Mouse (Mus musculus) embryonic facial prominence, embryonic 10.5 days (tissue): ENCODE results near the gene Cat. TPM values are rescaled to one million over a fixed set of nuclear protein-coding genes. Genes with fewer than 3 reads are reported as not detected.
A peak's percentile ranks its signal among the peaks of the same experiment; 100 is the strongest.

Experiments
- DNase-seq: peaks from one replicate; pipeline ENCODE4 v3.0.0-alpha.2; 2017; ENCODE audit warnings: low spot score
- H3K27ac ChIP-seq: fragments of 300-500 bp; sonication (generic); replicated peaks from 2 replicates; pipeline ENCODE4 v1.5.1; 2016; ENCODE audit warnings: mild to moderate bottlenecking
- H3K27me3 ChIP-seq: fragments of 300-500 bp; sonication (generic); replicated peaks from 2 replicates; pipeline ENCODE4 v1.6.1; 2016; ENCODE audit warnings: low read depth, mild to moderate bottlenecking; ENCODE audit not compliant: poor library complexity, severe bottlenecking
- H3K36me3 ChIP-seq: fragments of 300-500 bp; sonication (generic); replicated peaks from 2 replicates; pipeline ENCODE4 v1.6.1; 2016; ENCODE audit warnings: mild to moderate bottlenecking, moderate library complexity
- H3K4me1 ChIP-seq: fragments of 300-500 bp; sonication (generic); 2 replicates; pipeline ENCODE4 v1.6.1; 2016
- H3K4me3 ChIP-seq: fragments of 300-500 bp; sonication (generic); 2 replicates; pipeline ENCODE4 v1.5.1; 2016; ENCODE audit warnings: mild to moderate bottlenecking, moderate library complexity
- H3K9me3 ChIP-seq: fragments of 300-500 bp; sonication (generic); 2 replicates; pipeline ENCODE4 v1.6.1; 2016; ENCODE audit warnings: mild to moderate bottlenecking
- WGBS: fragments of 180-500 bp; shearing (Covaris S2); methylation state at CpG from one replicate; pipeline ENCODE4 v1.1.7; 2016; 5-methylcytosine and 5-hydroxymethylcytosine counted together
- polyA plus RNA-seq: library from polyadenylated mRNA; unstranded; fragments of >200 nt; fragmentation: Nextera tagmentation; extraction: Ambion mirVana; gene quantifications from 2 replicates; pipeline ENCODE4 v1.2.1, GENCODE M21; 2016

Cat gene
- polyA plus RNA-seq, 1 experiment from 2014 or later: 85.6 TPM

- Histone ChIP-seq H3K4me3 (no peak overlapping the region), H3K27me3 (peaks cover 3% of the 10 kb centered on the region), H3K9me3 (no peaks in the 10 kb centered on the region), H3K4me1 (peaks cover 26% of the 10 kb centered on the region), H3K36me3 (no peaks in the 10 kb centered on the region), H3K27ac (no peak overlapping the region)
- WGBS: 86% methylated on average over 11 of the region's 11 CpGs
- no peak for DNase-seq
Observed at GRCm38 (mm10) chr2:103425456-103426063, 59.4 kb downstream of the Cat start.

DNA sequence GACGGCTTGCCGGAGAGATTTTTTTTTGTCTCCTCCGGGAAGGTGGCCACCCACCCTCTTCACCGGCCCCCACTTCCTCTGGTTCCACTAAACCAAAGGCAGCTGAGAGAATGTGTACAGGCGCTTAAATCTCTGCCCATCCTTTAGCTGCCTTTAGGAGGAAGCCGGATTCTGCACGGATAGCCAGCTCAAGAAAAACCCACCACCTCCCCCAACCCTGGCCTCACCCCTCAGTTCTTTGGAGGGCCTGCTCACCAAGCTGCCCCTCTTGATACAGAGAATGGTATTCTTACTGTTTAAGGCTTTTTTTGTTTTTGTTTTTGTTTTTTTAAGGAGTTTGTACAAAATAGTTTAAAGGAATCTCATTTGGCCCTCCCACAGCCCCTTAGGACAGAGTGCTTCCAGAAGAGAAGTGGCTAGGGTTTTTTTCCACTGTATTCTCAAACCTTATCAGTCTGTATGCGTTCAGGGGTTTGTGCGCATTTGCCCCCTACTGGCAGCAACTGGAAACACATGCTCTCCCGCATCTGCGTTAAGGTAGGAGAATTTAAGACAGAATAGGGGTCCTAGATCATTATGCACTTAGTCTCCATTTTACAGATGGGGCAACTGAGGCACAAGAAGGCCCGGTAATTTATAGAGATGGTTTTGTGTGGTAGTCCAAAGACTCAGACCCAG, 60.5 kb downstream of the Cat start:
- WGBS: 19% methylated on average over 12 of the region's 12 CpGs
- DNase-seq: peak; percentile 77
- H3K27me3 ChIP-seq: peaks cover 3% of the 10 kb centered on the region
- peaks cover 27% of the 10 kb centered on the region for H3K4me1 ChIP-seq
- H3K36me3 ChIP-seq: no peaks in the 10 kb centered on the region
- H3K9me3 ChIP-seq: no peaks in the 10 kb centered on the region
- peak overlapping the region; percentile 2; the same call in 1 of the 2 replicates for H3K4me3 ChIP-seq
- no peak overlapping the region for H3K27ac ChIP-seq

- H3K4me3 ChIP-seq: peak overlapping the region; percentile 2; the same call in 1 of the 2 replicates
- no peak overlapping the region for H3K27ac ChIP-seq
- H3K4me1 ChIP-seq: peaks cover 27% of the 10 kb centered on the region
- peak; percentile 18 for DNase-seq
- no peaks in the 10 kb centered on the region for H3K9me3 ChIP-seq
- no peaks in the 10 kb centered on the region for H3K36me3 ChIP-seq
- 45% methylated on average over 12 of the region's 12 CpGs for WGBS
- H3K27me3 ChIP-seq: peaks cover 3% of the 10 kb centered on the region
Observed at GRCm38 (mm10) chr2:103423884-103424283, 61.1 kb downstream of the Cat start.

GRCm38 (mm10) chr2:103420650-103421507, 64.1 kb downstream of the Cat start:
- Histone ChIP-seq H3K4me3 (no peak overlapping the region), H3K4me1 (peaks cover 19% of the 10 kb centered on the region), H3K27me3 (peaks cover 3% of the 10 kb centered on the region), H3K9me3 (no peaks in the 10 kb centered on the region), H3K36me3 (no peaks in the 10 kb centered on the region), H3K27ac (no peak overlapping the region)
- 62% methylated on average over 15 of the region's 15 CpGs for WGBS
- DNase-seq: no peak

DNA sequence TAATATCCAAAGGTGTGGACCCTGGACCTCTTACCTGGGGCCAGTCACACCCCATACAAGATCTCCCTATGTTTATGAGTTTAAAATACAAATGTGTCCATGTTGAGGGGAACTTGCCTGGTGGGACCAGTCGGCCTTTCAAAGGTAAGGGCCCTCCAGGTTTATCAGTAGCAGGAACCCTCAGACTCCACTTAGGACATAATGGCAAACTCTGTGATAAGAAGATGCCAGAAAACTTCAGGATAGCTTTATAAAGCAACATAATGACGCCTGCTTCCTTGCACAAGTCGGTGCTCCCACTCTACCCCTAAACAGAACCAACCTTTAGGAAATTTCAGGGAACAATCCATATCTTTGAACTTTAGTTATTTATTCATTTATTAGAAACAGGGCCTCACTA, 69.2 kb downstream of the Cat start:
- DNase-seq: no peak
- WGBS: 90% methylated on average over 3 of the region's 3 CpGs

DNA sequence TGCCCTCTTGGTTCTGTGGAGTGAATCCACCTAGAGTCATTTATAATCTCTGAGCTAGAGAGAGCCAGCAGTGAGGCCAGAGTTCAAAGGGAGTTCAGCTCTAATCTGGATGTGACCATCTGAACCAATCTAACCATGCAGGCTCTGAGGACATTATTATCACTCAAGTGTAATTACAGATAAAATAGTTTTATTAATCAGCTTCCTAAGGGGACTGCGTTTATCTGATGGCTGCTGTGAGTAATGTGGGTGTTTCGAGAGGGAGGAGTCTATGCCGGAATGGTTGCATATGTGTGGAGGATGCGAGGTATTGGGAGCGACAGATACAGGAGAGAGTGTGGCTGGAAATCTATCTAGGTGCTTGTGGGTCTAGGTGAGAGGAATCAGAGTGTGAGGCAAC, 71.6 kb downstream of the Cat start:
- WGBS: 81% methylated on average over 5 of the region's 5 CpGs
- 0 out of 2 replicates have a peak, but pooled peaks cover 4% of the 10 kb centered on the region for H3K27me3 ChIP-seq
- H3K4me3 ChIP-seq: no peak overlapping the region
- no peaks in the 10 kb centered on the region for H3K9me3 ChIP-seq
- DNase-seq: no peak
- H3K4me1 ChIP-seq: peaks cover 21% of the 10 kb centered on the region
- H3K36me3 ChIP-seq: no peaks in the 10 kb centered on the region
- no peak overlapping the region for H3K27ac ChIP-seq

More for the DNA sequence above, 69.2 kb downstream of the Cat start:
- no peaks in the 10 kb centered on the region for H3K36me3 ChIP-seq
- H3K27me3 ChIP-seq: 0 out of 2 replicates have a peak, but pooled peaks cover 4% of the 10 kb centered on the region
- H3K27ac ChIP-seq: no peak overlapping the region
- H3K9me3 ChIP-seq: no peaks in the 10 kb centered on the region
- no peak overlapping the region for H3K4me3 ChIP-seq
- H3K4me1 ChIP-seq: peaks cover 24% of the 10 kb centered on the region

DNA sequence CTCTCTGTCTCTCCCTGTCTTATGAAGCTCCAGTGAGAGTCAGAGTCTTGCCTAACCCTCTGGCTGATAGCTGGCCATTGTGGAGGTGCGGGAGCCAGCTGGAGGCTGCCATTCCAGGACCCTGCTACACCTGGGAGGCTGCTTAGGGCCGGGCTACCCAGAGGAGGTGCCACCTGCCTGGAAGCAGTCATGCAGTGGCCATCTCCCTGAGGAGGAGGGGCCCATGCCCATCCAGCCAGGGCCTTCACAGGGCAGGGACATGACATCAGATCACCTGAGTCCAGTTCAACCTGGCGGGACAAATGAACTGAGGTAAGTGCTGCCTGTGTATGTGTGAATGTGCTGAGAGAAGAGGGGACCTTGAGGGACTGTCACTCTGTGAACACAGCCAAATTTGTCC, 73.1 kb downstream of the Cat start:
- H3K4me3 ChIP-seq: no peak overlapping the region
- no peak overlapping the region for H3K27ac ChIP-seq
- DNase-seq: no peak
- 0 out of 2 replicates have a peak, but pooled peaks cover 4% of the 10 kb centered on the region for H3K27me3 ChIP-seq
- H3K9me3 ChIP-seq: no peaks in the 10 kb centered on the region
- H3K4me1 ChIP-seq: peaks cover 21% of the 10 kb centered on the region
- no peaks in the 10 kb centered on the region for H3K36me3 ChIP-seq
- WGBS: 91% methylated on average over 3 of the region's 3 CpGs

DNA sequence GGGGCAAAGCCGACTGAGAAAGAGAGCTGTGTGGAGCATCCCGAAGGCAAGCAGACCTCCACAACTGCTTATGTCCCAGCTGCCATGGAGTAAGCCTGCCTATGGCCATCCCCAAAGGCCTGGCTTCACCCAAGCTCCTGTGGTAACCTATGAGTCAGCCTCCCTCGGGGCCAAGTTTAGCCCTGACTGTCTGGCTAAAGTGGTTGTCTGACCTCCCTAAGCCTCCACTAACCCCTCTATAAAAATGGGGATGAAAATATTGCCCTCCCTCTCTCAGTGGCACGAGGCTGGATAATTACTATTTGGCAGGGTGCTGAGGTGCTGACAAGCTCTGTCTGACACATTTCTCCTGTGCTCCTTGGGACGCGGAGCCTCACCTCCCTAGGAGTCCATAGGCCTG, 73.6 kb downstream of the Cat start, which contains the start of gene Elf5:
TSS of gene Elf5 (plus strand) at position 341 of the 400 bp plus-strand sequence.
- no peak within 1 kb of the TSS for H3K27ac ChIP-seq
- H3K36me3 ChIP-seq: no peaks in the 10 kb centered on the region
- no peak within 1 kb of the TSS for H3K4me3 ChIP-seq
- H3K27me3 ChIP-seq: 0 out of 2 replicates have a peak, but pooled peaks cover 4% of the 10 kb centered on the region
- no peaks in the 10 kb centered on the region for H3K9me3 ChIP-seq
- peaks cover 21% of the 10 kb centered on the region for H3K4me1 ChIP-seq
- 80% methylated on average over 6 of the region's 6 CpGs for WGBS
- no peak for DNase-seq

GRCm38 (mm10) chr2:103406239-103406638, 78.7 kb downstream of the Cat start:
- Histone ChIP-seq H3K4me1 (no peaks in the 10 kb centered on the region), H3K27ac (no peak overlapping the region), H3K36me3 (no peaks in the 10 kb centered on the region), H3K27me3 (no peaks in the 10 kb centered on the region), H3K4me3 (no peak overlapping the region), H3K9me3 (no peaks in the 10 kb centered on the region)
- WGBS: 86% methylated on average over 3 of the region's 3 CpGs
- no peak for DNase-seq

Other genes starting within 250 kb of the Cat start
- gene Ehf, start 181.9 kb downstream of the Cat start, polyA plus RNA-seq: not detected in 2 replicates
- 0.08 and 0.24 TPM in 2 replicates for gene Elf5, start 73.5 kb downstream of the Cat start, polyA plus RNA-seq
- 9.9 and 13.1 TPM in 2 replicates for gene Abtb2, start 81.2 kb upstream of the Cat start, polyA plus RNA-seq